Mouse (Mus musculus): ENCODE measurements at regions not wholly inside any gene's neighbourhood (a gene's known extent, or its start where the extent isn't known, plus 50 kb on each side); places are given as distances from the start of the nearest gene placed in this dataset.

DNA sequence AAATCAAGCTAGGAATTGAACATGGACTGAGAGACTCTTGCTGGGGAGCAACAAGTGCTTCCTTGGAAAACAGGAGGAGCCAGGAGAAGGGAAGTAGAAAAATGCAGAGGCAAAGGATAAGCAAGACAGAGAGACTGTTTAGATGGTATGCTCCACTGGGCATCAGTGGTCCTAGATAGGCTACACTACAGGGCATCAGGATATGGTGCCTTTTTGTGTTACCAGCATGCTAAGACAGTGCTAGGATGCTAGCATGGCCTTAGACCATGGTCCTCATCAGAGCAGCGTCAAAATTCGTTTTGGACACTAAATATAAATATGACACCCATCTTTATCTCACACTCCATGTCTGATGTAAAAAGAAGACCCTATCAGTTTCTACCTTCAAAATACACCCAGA, 374.6 kb upstream of the Fam49b start:
- no peak for TF ChIP-seq CTCF (IDR thresholded peaks at IDR 0.05)
- no peak for TF ChIP-seq EP300 (IDR thresholded peaks at IDR 0.05)

All from lung, postnatal 0 days (tissue).